Mouse (Mus musculus): ENCODE results near the gene Syne2. TPM values are rescaled to one million over a fixed set of nuclear protein-coding genes. Genes with fewer than 3 reads are reported as not detected.

The Syne2 gene
- polyA plus RNA-seq, 1 experiment from 2014 or later: 5.1 TPM

GRCm38 (mm10) chr12:75833149-75833959 is 15.4 kb downstream of the Syne2 start:
- WGBS (ENCODE audit: insufficient replicate concordance): 35% methylated on average over 12 of the region's 12 CpGs
- peaks cover 24% of the 10 kb centered on the region; the same call in 1 of the 2 replicates for H3K27me3 ChIP-seq
- peaks cover 12% of the 10 kb centered on the region for H3K4me1 ChIP-seq (replicated peaks)
- H3K9me3 ChIP-seq (replicated peaks): no peaks in the 10 kb centered on the region
- DNase-seq (no peak), ATAC-seq (ENCODE audit: low read depth) (no peak)
- H3K4me2 ChIP-seq: no peak overlapping the region
- H3K27ac ChIP-seq: no peak overlapping the region
- no peak overlapping the region for H3K4me3 ChIP-seq (replicated peaks)
- no peak overlapping the region for H3K9ac ChIP-seq
- H3K36me3 ChIP-seq: no peaks in the 10 kb centered on the region

GRCm38 (mm10) chr12:75833960-75834729 is 16.2 kb downstream of the Syne2 start:
- no peak for ATAC-seq (ENCODE audit: low read depth)

GRCm38 (mm10) chr12:75836524-75836962 is 18.6 kb downstream of the Syne2 start:
- Histone ChIP-seq H3K36me3 (no peaks in the 10 kb centered on the region), H3K4me3 (replicated peaks) (no peak overlapping the region), H3K27ac (no peak overlapping the region), H3K4me1 (replicated peaks) (peaks cover 12% of the 10 kb centered on the region), H3K9ac (no peak overlapping the region), H3K9me3 (replicated peaks) (no peaks in the 10 kb centered on the region), H3K27me3 (peaks cover 23% of the 10 kb centered on the region; the same call in 1 of the 2 replicates), H3K4me2 (peak overlapping the region; percentile 10; the same call in 1 of the 2 replicates)
- ATAC-seq (ENCODE audit: low read depth) (no peak), DNase-seq (no peak)
- WGBS (ENCODE audit: insufficient replicate concordance): 9% methylated on average over 11 of the region's 11 CpGs

More at GRCm38 (mm10) chr12:75833960-75834729, 16.2 kb downstream of the Syne2 start:
- Histone ChIP-seq H3K36me3 (no peaks in the 10 kb centered on the region), H3K4me3 (replicated peaks) (no peak overlapping the region), H3K9me3 (replicated peaks) (no peaks in the 10 kb centered on the region), H3K4me2 (no peak overlapping the region), H3K4me1 (replicated peaks) (peaks cover 12% of the 10 kb centered on the region), H3K27ac (no peak overlapping the region), H3K27me3 (peaks cover 23% of the 10 kb centered on the region; the same call in 1 of the 2 replicates), H3K9ac (no peak overlapping the region)
- 55% methylated on average over 14 of the region's 14 CpGs for WGBS (ENCODE audit: insufficient replicate concordance)
- no peak for DNase-seq

- Histone ChIP-seq H3K4me1 (replicated peaks) (peaks cover 12% of the 10 kb centered on the region), H3K27me3 (peaks cover 23% of the 10 kb centered on the region; the same call in 1 of the 2 replicates)
- 31% methylated on average over 4 of the region's 4 CpGs for WGBS (ENCODE audit: insufficient replicate concordance)
Measured at GRCm38 (mm10) chr12:75837462-75837861, 19.5 kb downstream of the Syne2 start.

GRCm38 (mm10) chr12:75839083-75839736 is 21.3 kb downstream of the Syne2 start:
- Histone ChIP-seq H3K36me3 (no peaks in the 10 kb centered on the region), H3K4me1 (replicated peaks) (peaks cover 8% of the 10 kb centered on the region), H3K4me3 (replicated peaks) (no peak overlapping the region), H3K4me2 (no peak overlapping the region), H3K9ac (no peak overlapping the region), H3K9me3 (replicated peaks) (no peaks in the 10 kb centered on the region), H3K27me3 (peaks cover 17% of the 10 kb centered on the region; the same call in 1 of the 2 replicates), H3K27ac (no peak overlapping the region)
- DNase-seq (no peak), ATAC-seq (ENCODE audit: low read depth) (no peak)
- WGBS (ENCODE audit: insufficient replicate concordance): 65% methylated on average over 11 of the region's 11 CpGs

More at GRCm38 (mm10) chr12:75837462-75837861, 19.5 kb downstream of the Syne2 start:
- H3K36me3 ChIP-seq: no peaks in the 10 kb centered on the region
- H3K9ac ChIP-seq: no peak overlapping the region
- no peak overlapping the region for H3K4me2 ChIP-seq
- no peak overlapping the region for H3K27ac ChIP-seq
- ATAC-seq (ENCODE audit: low read depth) (no peak), DNase-seq (no peak)
- no peak overlapping the region for H3K4me3 ChIP-seq (replicated peaks)
- no peaks in the 10 kb centered on the region for H3K9me3 ChIP-seq (replicated peaks)

- no peak for DNase-seq
- H3K4me2 ChIP-seq: no peak overlapping the region
- 69% methylated on average over 7 of the region's 7 CpGs for WGBS (ENCODE audit: insufficient replicate concordance)
- peaks cover 7% of the 10 kb centered on the region for H3K4me1 ChIP-seq (replicated peaks)
- H3K27ac ChIP-seq: no peak overlapping the region
- H3K4me3 ChIP-seq (replicated peaks): no peak overlapping the region
- no peaks in the 10 kb centered on the region for H3K36me3 ChIP-seq
- ATAC-seq (ENCODE audit: low read depth): no peak
- peaks cover 10% of the 10 kb centered on the region; the same call in 1 of the 2 replicates for H3K27me3 ChIP-seq
- H3K9me3 ChIP-seq (replicated peaks): no peaks in the 10 kb centered on the region
- no peak overlapping the region for H3K9ac ChIP-seq
Measured at GRCm38 (mm10) chr12:75841183-75841582, 23.2 kb downstream of the Syne2 start.

GRCm38 (mm10) chr12:75844311-75844710 is 26.4 kb downstream of the Syne2 start:
- H3K9ac ChIP-seq: no peak overlapping the region
- DNase-seq (no peak), ATAC-seq (ENCODE audit: low read depth) (no peak)
- no peak overlapping the region for H3K27ac ChIP-seq
- H3K4me3 ChIP-seq (replicated peaks): no peak overlapping the region
- no peak overlapping the region for H3K4me2 ChIP-seq
- no peaks in the 10 kb centered on the region for H3K4me1 ChIP-seq (replicated peaks)
- no peaks in the 10 kb centered on the region for H3K9me3 ChIP-seq (replicated peaks)
- no peaks in the 10 kb centered on the region for H3K36me3 ChIP-seq
- WGBS (ENCODE audit: insufficient replicate concordance): 42% methylated on average over 4 of the region's 4 CpGs
- H3K27me3 ChIP-seq: no peaks in the 10 kb centered on the region

- DNase-seq (no peak), ATAC-seq (ENCODE audit: low read depth) (no peak)
- no peaks in the 10 kb centered on the region for H3K27me3 ChIP-seq
- no peak overlapping the region for H3K9ac ChIP-seq
- WGBS (ENCODE audit: insufficient replicate concordance): 38% methylated on average over 9 of the region's 9 CpGs
- no peaks in the 10 kb centered on the region for H3K36me3 ChIP-seq
- H3K27ac ChIP-seq: no peak overlapping the region
- no peaks in the 10 kb centered on the region for H3K9me3 ChIP-seq (replicated peaks)
- no peaks in the 10 kb centered on the region for H3K4me1 ChIP-seq (replicated peaks)
- no peak overlapping the region for H3K4me2 ChIP-seq
- H3K4me3 ChIP-seq (replicated peaks): no peak overlapping the region
Measured at GRCm38 (mm10) chr12:75845070-75845469, 27.1 kb downstream of the Syne2 start.

- ATAC-seq (ENCODE audit: low read depth) (no peak), DNase-seq (no peak)
- H3K4me1 ChIP-seq (replicated peaks): no peaks in the 10 kb centered on the region
- H3K27ac ChIP-seq: no peak overlapping the region
- no peak overlapping the region for H3K4me2 ChIP-seq
- no peak overlapping the region for H3K9ac ChIP-seq
- H3K4me3 ChIP-seq (replicated peaks): no peak overlapping the region
- no peaks in the 10 kb centered on the region for H3K36me3 ChIP-seq
- H3K9me3 ChIP-seq (replicated peaks): no peaks in the 10 kb centered on the region
- no peaks in the 10 kb centered on the region for H3K27me3 ChIP-seq
- WGBS (ENCODE audit: insufficient replicate concordance): 71% methylated on average over 12 of the region's 12 CpGs
Measured at GRCm38 (mm10) chr12:75846513-75846912, 28.6 kb downstream of the Syne2 start.

- WGBS (ENCODE audit: insufficient replicate concordance): 32% methylated on average over 3 of the region's 3 CpGs
- no peak for DNase-seq
- Histone ChIP-seq H3K9ac (no peak overlapping the region), H3K4me2 (no peak overlapping the region), H3K36me3 (no peaks in the 10 kb centered on the region), H3K27me3 (0 out of 2 replicates have a peak, but pooled peaks cover 4% of the 10 kb centered on the region), H3K9me3 (replicated peaks) (no peaks in the 10 kb centered on the region), H3K4me1 (replicated peaks) (peaks cover 9% of the 10 kb centered on the region), H3K4me3 (replicated peaks) (no peak overlapping the region), H3K27ac (no peak overlapping the region)
- ATAC-seq (ENCODE audit: low read depth): no peak
Measured at GRCm38 (mm10) chr12:75850205-75850604, 32.3 kb downstream of the Syne2 start.

- Histone ChIP-seq H3K27me3 (0 out of 2 replicates have a peak, but pooled peaks cover 8% of the 10 kb centered on the region), H3K9ac (no peak overlapping the region), H3K4me3 (replicated peaks) (no peak overlapping the region), H3K4me1 (replicated peaks) (peaks cover 15% of the 10 kb centered on the region), H3K9me3 (replicated peaks) (no peaks in the 10 kb centered on the region), H3K36me3 (no peaks in the 10 kb centered on the region), H3K4me2 (no peak overlapping the region), H3K27ac (no peak overlapping the region)
- 63% methylated on average over 8 of the region's 8 CpGs for WGBS (ENCODE audit: insufficient replicate concordance)
- ATAC-seq (ENCODE audit: low read depth): no peak
- no peak for DNase-seq
Measured at GRCm38 (mm10) chr12:75851481-75851880, 33.5 kb downstream of the Syne2 start.
